Mouse (Mus musculus) gastrocnemius, postnatal 25 days (tissue): ENCODE measurements around the gene Chmp2a. TPM values are rescaled to one million over a fixed set of nuclear protein-coding genes. Genes with fewer than 3 reads are reported as not detected.
"Not testable (repeated sequence)": the region's sequence is repeated elsewhere in the genome, so short reads cannot be mapped to it uniquely, and the experiment has no call there.

Source experiments
- DNase-seq: peaks from one replicate; pipeline ENCODE4 v3.0.0; 2022
- long read RNA-seq, 2 experiments: library from polyadenylated mRNA; stranded (forward); transcript quantifications; one replicate each; pipeline ENCODE4 v2.0.0; 2021
- total RNA-seq, 2 experiments: library from RNA; stranded (reverse); gene quantifications; 1 replicate in 1 of 2; 2 replicates in 1 of 2; pipeline ENCODE4 v1.2.3; 2021

Gene Chmp2a
- total RNA-seq: 10 to 100 TPM; 76.1 to 89.9 TPM
- long read RNA-seq, experiment 1, transcript Chmp2a-203 (6 exons, 930 nt): minor isoform, 17 of 317 reads
- long read RNA-seq, experiment 1, transcript Chmp2a-201 (6 exons, 949 nt): major isoform, 129 of 317 reads
- long read RNA-seq, experiment 1, partial matches to known transcripts: 156 of 317 reads
- long read RNA-seq, experiment 1, other reads (novel, unspliced or antisense): 14 of 317 reads
- long read RNA-seq, experiment 2, transcript Chmp2a-203 (6 exons, 930 nt): minor isoform, 13 of 205 reads
- long read RNA-seq, experiment 2, transcript Chmp2a-201 (6 exons, 949 nt): major isoform, 82 of 205 reads
- long read RNA-seq, experiment 2, partial matches to known transcripts: 99 of 205 reads
- long read RNA-seq, experiment 2, other reads (novel, unspliced or antisense): 11 of 205 reads

DNA sequence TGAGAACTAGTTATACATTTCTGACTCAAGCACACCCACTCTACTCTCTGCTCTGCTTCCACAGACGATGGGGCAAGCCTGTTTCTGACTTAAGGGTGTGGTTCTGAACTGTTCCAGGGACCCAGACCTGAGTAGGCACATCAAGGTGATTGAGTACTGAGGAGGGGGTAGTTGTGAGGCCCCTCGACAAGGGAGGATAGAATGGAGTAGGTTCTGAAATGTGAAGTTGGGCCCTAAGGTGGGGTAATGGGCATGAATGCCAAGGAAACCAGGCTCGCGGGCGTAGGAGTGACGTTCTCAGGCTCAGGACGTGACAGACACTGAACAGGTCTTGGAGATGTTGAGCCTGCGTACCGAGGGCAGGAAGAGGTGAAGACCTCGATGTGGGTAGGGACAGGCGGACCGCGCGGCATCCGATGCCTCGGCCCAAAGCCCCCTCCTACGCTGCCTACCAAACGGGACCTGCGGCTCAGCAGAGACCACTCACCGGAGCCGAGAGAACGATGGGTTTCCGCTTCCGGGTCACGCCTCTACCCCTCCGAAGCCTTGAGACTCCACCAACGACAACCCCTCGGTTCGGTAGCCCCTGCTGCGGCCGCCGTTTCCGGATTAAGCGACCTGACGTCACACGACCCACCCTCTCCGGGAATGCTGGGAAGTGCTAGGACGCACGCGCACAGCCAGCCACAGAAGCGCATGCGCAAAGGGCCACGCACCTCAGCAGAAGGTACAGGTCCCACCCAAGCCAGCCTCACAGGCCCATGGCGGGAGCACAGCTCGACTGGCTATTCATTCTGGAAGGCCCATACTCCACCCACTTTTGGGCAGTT is at the start of gene Chmp2a:
Gene Chmp2a, minus strand, starts transcription at position 660 of the 830 bp plus-strand sequence.
- DNase-seq: peak; percentile 95

GRCm38 (mm10) chr7:13072293-13072692 is 37.7 kb upstream of the Chmp2a start:
- DNase-seq: no peak

- not testable (repeated sequence) for DNase-seq
Observed at GRCm38 (mm10) chr7:13063399-13063798, 28.8 kb upstream of the Chmp2a start.

DNA sequence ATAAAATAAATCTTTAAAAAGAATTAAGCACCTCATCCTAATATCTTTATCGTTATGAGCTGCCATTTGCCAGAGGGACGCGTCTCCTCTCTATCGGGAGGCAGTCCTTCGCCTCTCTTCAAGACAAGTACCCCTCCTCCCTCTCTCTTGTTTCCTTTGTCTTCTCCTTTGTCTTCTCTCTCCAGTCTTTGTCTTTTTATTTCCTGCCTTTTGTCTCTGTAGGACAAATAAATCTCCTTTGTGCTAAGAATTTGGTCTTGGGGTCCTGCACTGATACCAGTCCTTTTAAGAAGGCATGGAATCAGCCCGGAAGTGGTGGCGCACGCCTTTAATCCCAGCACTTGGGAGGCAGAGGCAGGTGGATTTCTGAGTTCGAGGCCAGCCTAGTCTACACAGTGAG is 24.9 kb upstream of the Chmp2a start:
- no peak for DNase-seq

- DNase-seq: no peak
Observed at GRCm38 (mm10) chr7:13056913-13057700, 22.5 kb upstream of the Chmp2a start.

- peak; percentile 90 for DNase-seq
Observed at GRCm38 (mm10) chr7:13054287-13055010, 19.8 kb upstream of the Chmp2a start, which contains the start of gene Mzf1. Gene Mzf1 (minus strand): TSS chr7:13054764.

- no peak for DNase-seq
Observed at GRCm38 (mm10) chr7:13053961-13054286, 19.3 kb upstream of the Chmp2a start.

GRCm38 (mm10) chr7:13053501-13053900 is 18.9 kb upstream of the Chmp2a start:
- DNase-seq: no peak

- DNase-seq: no peak
Observed at GRCm38 (mm10) chr7:13053001-13053400, 18.4 kb upstream of the Chmp2a start.

DNA sequence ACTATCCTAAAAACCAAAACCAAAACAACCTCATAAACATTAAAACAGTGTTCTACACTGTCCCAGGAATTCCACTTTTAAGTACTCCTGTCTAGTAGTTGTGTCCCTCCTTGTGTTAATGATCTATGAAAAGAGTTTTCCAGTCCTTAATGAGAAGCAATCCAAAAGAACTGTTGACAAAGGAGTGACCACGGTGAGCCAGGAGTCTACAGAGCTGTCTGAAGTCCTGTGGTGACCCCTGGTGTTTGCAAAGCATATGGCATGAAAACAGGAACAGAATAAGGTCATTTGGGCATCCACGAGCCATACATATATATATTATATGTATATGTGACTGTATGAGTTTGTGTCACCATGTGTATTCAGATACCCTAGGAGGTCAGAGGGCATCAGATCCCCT is 11.5 kb upstream of the Chmp2a start:
- DNase-seq: no peak

GRCm38 (mm10) chr7:13044254-13044625 is 9.6 kb upstream of the Chmp2a start:
- DNase-seq: no peak

GRCm38 (mm10) chr7:13043445-13044253 is 9.0 kb upstream of the Chmp2a start:
- no peak for DNase-seq

GRCm38 (mm10) chr7:13043120-13043444 is 8.5 kb upstream of the Chmp2a start:
- DNase-seq: no peak

GRCm38 (mm10) chr7:13042511-13042910 is 7.9 kb upstream of the Chmp2a start:
- DNase-seq: no peak

DNA sequence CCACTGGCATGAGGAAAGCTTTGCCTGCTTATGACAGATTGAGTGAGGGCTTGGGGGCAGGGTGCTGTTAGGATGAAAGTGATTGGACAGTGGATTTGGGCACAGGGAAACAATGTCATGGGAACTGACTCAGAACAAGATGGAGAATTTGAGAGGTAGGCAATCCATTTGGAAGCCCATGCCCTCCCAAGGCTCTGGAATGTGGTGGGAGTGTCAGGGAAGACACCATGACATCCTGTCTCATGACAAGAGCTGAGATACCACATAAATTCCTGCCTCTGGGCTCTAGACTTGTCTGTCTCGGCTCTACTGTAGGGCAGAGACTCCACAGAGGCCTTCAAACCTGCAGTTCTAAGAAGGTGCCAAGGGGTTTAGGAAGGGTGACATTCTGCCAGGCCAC is 6.6 kb upstream of the Chmp2a start:
- no peak for DNase-seq

DNA sequence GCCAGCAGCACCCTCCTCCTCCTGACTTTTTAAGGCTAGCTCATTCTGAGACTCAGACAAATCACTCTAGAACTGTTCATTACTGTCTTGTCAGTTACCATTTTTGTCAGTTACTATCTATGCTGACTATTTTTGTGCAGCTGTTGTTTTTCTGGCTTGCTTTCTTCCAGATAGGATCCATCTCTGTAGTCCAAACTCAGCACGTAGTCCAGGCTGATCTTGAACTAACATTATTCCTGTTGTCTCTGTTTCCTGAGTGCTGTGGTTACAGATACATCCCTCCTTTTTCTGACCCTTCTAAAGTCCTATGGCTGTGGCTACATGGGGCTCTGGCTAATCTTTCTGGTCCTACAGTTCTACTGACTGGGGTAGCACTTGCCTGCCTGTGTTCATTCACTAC is 4.6 kb upstream of the Chmp2a start:
- no peak for DNase-seq

GRCm38 (mm10) chr7:13038621-13039169 is 4.1 kb upstream of the Chmp2a start:
- DNase-seq: no peak

DNA sequence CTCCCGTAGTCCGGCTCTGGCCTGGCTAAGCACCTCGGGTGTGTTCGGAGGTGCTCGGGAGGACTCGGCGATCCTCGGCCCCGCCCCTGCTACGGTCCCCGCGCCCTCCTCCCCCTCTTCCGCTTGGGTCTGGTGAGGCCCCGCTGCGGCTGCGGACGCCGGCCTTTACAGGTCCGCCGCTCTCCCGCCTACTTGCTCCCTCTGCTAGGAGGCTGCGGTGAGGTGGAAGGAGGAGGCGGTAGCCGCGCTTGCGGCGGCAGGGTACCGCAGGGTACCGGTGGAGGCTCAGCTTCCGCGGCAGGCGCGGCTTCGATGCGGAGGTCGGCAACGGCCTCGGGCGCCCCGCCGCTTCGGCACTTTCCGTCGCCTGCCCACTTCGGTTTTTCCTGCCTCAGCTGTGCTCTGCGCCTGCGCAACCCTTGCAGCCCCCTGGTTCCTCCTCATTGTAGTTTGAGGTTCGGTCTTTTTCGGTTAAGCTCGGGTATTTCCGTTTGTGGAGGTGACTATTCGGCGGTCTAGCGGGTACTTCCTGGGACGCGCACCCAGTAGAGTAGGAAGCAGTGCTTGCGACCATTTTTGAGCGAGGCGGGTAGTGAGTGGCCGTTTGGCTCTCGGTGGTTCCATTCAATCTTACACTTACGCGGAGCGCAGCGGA is 3.4 kb upstream of the Chmp2a start, which contains the start of gene Ube2m:
Gene Ube2m, minus strand, starts transcription at position 375 of the 655 bp plus-strand sequence.
- DNase-seq: peak; percentile 97

DNA sequence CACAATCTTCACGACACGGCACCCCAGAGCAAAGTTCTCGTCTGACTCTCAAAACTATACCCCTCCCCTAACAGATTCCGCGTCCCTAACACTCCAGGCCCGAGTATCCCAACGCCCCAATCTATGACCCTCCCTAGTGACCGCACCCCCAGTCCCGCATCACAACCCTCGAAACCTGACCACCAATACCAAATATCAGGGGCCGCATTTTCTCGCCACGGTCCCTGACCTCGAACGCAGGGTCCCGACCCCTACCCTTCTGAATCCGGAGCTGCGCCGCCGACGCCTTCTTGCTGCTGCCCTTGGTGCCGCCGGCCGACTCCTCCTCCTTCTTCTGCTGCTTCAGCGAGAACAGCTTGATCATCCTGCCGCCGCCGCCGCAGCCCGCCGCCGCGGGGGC is 2.8 kb upstream of the Chmp2a start:
- no peak for DNase-seq

DNA sequence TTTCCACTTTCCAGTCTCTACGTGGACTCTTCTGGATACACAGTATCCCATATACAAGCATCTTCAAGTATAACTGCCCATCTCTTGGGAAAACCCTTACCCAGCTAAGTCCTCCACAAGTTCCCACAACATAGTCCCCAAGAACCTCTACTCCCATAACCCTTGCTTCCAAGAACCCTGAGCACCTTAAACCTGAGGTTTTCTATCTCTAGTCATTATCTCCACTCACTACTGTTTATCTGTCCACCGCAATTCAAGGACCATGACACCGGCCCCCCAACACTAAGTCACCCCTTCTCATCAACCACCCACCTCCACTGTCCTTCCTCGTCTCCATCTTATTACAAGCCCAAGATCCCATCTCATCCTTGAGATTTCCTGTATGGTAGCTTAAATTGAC is 2.2 kb upstream of the Chmp2a start:
- DNase-seq: no peak
